ENCODE assay signal across 16 mouse cellular contexts in genomic region chr6:108971415-108972089, GRCm38 (mm10).
"Had no signal": no experiment of that assay in that cellular context is flagged by ENCODE, and none has a peak within 500 bp of the region (broad histone marks: within the 10 kb centered on the region; RNA-seq: fewer than 3 reads in every experiment).

No protein-coding gene starts in this region.

- H3K9me3 ChIP-seq: limb, embryonic 15.5 days; liver, embryonic 12.5 days; neural tube, embryonic 13.5 days had no signal

- H3K36me3 ChIP-seq: limb, embryonic 15.5 days; liver, embryonic 12.5 days; neural tube, embryonic 13.5 days had no signal

- H3K9ac ChIP-seq: limb, embryonic 15.5 days; liver, embryonic 12.5 days; lung, embryonic 14.5 days; neural tube, embryonic 13.5 days had no signal

- H3K27me3 ChIP-seq: limb, embryonic 15.5 days; liver, embryonic 12.5 days; neural tube, embryonic 13.5 days had no signal

- H3K4me1 ChIP-seq: limb, embryonic 15.5 days; liver, embryonic 12.5 days had no signal

- ATAC-seq: liver, embryonic 12.5 days; midbrain, embryonic 16.5 days had no signal

- DNase-seq: kidney, adult 11 months; layer of hippocampus, adult 9-11 months; layer of hippocampus, postnatal 36 days; lung, embryonic 14.5 days; lung, postnatal 10 days; lung, postnatal 4 days; right cerebral cortex, adult 18-20 months; right cerebral cortex, postnatal 25 days; thymus, adult 18-20 months; thymus, postnatal 14 days had no signal

- H3K4me2 ChIP-seq: limb, embryonic 15.5 days; liver, embryonic 12.5 days; lung, embryonic 14.5 days; midbrain, embryonic 11.5 days; neural tube, embryonic 13.5 days had no signal

- H3K4me3 ChIP-seq: limb, embryonic 15.5 days; liver, embryonic 12.5 days; neural tube, embryonic 13.5 days had no signal

- H3K27ac ChIP-seq: limb, embryonic 15.5 days; liver, embryonic 12.5 days; neural tube, embryonic 13.5 days; stomach, postnatal 0 days had no signal
